Mouse (Mus musculus) bone marrow, adult 2 months (tissue): ENCODE data around the gene Slc25a14.

Experiments used
- CTCF ChIP-seq: fragments of 200-500 bp; IDR thresholded peaks from 2 replicates; pipeline ENCODE4 v1.5.1; 2011; ENCODE audit warnings: low read length, control low read depth; ENCODE audit not compliant: control insufficient read depth, insufficient read depth
- POLR2A ChIP-seq: fragments of 200-500 bp; IDR thresholded peaks from 2 replicates; pipeline ENCODE4 v1.6.1; 2011; ENCODE audit warnings: low read depth, mild to moderate bottlenecking, control low read depth, low read length, borderline replicate concordance; ENCODE audit not compliant: control insufficient read depth

- no peak for TF ChIP-seq CTCF
- TF ChIP-seq POLR2A: no peak
Measured at GRCm38 (mm10) chrX:48637032-48637431, 13.8 kb downstream of the Slc25a14 start.
